Mouse (Mus musculus): ENCODE results near the gene Lmntd2.
A peak's percentile ranks its signal among the peaks of the same experiment; 100 is the strongest.

The Lmntd2 gene

GRCm38 (mm10) chr7:141215880-141216733 lies 2.2 kb upstream of the Lmntd2 start:
- DNase-seq (ENCODE audit: low read depth) = peak; percentile 42

GRCm38 (mm10) chr7:141215101-141215879 lies 1.4 kb upstream of the Lmntd2 start, which contains the start of gene Rassf7:
Rassf7 (plus strand) TSS chr7:141215860.
- DNase-seq (ENCODE audit: low read depth) = peak; percentile 95

DNA sequence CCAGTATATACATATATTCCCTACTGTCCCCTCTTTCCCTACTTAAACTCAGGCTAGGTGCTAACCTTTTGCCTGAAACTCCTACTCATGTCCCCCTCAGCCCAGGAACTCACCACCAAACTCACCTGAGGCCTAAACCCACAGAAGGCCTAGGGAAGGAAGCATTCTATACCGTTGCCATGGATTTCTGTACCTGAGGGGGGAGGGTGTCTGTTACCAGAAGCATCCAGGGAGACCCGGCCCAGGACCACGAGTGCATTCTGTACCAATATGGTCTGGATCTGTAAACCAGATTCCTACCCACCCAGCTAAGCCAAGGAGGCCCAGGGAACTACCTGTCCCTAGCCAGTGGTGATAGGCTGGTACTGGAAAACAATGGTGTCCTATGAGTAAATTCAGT lies 430 bp upstream of the Lmntd2 start:
- DNase-seq (ENCODE audit: low read depth) = no peak

DNA sequence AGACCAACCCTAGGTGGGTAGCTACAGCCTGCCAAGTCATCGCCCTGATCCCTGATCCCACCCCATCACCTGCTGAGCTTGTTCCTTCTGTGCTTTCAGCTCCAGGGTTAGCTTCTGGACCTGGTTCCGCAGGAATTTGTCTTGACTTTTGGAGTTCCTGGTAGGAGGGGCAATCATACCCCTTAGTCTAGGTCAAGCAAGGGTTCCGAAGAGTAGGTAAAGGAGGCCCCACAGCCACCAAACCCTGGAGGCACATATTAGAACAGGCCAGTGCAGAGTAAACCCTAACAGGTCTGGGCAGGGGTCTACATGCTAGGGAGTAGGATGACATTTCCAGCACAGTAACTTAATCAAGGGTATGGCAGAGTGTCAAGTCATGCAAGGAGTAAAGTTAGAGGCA lies 747 bp downstream of the Lmntd2 start:
- DNase-seq (ENCODE audit: low read depth) = no peak

- no peak for DNase-seq (ENCODE audit: low read depth)
Measured at GRCm38 (mm10) chr7:141210606-141211131, 3.2 kb downstream of the Lmntd2 start.

DNA sequence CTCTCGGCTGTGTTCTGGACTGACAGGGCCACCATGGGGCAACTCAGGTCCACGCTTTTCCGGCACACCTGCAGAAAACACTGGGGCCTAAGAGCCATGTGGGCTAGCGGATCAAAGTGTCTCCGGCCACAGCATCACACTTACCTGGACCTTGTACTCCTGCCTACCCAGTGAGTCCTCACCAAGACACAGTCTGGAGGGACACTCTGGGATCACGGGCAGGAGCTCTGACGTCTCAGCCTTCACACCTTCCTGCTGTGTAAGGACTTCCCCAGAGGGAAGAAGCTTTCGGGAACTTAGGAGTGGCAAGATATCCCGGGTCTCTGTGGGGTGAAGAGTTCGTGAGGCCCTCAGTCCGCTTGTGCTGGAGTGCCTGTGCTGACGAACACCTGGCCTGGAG lies 3.7 kb downstream of the Lmntd2 start:
- DNase-seq (ENCODE audit: low read depth) = no peak

DNA sequence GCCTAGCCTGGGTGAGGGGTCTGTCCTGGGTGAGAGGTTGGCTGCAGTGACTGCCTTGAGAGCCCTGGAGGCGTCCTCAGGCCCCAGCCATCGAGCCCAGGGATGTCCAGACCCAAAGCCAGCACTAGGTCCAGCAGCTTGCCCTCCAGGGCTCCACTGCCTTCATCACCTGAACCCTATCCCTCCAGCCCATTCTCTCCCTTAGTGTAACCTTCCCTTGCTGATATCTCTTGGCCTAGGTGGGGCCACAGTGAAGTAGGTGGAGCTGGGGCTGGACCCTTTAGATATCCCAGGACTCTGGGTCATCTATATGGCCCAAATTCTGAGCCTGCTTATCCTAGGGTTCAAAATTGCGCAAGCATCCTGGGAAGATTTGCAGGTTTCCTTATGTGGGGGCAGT lies 4.4 kb downstream of the Lmntd2 start:
- no peak for DNase-seq (ENCODE audit: low read depth)

GRCm38 (mm10) chr7:141206182-141206937 lies 7.5 kb downstream of the Lmntd2 start:
- no peak for DNase-seq (ENCODE audit: low read depth)

DNA sequence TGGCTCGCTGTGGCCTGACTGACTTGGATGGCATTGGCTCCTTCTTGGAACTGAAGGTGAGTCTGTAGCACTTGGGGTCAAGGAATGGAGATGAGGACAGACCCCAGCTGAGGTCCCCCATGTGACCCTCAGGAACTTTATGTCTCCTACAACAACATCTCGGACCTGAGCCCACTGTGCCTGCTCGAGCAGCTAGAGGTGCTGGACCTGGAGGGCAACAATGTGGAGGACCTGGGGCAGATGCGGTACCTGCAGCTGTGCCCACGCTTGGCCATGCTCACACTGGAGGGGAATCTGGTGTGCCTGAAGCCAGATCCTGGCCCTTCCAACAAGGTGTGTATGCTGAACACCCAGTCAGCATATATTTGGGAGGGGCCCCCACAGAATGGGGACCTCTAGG lies 8.4 kb downstream of the Lmntd2 start:
- no peak for DNase-seq (ENCODE audit: low read depth)

- no peak for DNase-seq (ENCODE audit: low read depth)
Measured at GRCm38 (mm10) chr7:141204546-141204945, 9.3 kb downstream of the Lmntd2 start.

- DNase-seq (ENCODE audit: low read depth) = no peak
Measured at GRCm38 (mm10) chr7:141198121-141198520, 15.8 kb downstream of the Lmntd2 start.

GRCm38 (mm10) chr7:141196619-141197282 lies 17.1 kb downstream of the Lmntd2 start:
- no peak for DNase-seq (ENCODE audit: low read depth)

- DNase-seq (ENCODE audit: low read depth) = no peak
Measured at GRCm38 (mm10) chr7:141195754-141196153, 18.1 kb downstream of the Lmntd2 start.

- DNase-seq (ENCODE audit: low read depth) = peak; percentile 83
Measured at GRCm38 (mm10) chr7:141194830-141195229, 19.1 kb downstream of the Lmntd2 start.

DNA sequence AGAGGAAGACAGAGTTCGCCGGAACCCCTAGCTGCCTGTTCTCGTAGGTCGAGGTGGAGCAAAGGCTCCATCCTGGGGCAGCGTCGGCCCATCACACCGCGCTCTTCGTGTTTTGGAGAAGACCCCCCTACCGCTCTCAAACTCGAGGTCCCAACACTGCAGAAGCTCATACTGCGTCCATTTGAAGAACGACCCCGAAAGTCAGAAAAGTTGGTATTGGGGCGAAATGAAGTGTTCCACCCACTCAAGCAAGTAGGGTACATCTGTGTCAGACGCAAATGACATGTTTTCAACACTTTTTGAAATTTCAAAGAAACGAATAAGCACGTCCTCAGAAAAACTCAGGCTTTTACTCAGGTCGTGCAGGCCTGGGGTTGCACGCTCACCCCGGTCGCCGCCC lies 19.5 kb downstream of the Lmntd2 start:
- no peak for DNase-seq (ENCODE audit: low read depth)

- peak; percentile 97 for DNase-seq (ENCODE audit: low read depth)
Measured at GRCm38 (mm10) chr7:141193948-141194347, 19.9 kb downstream of the Lmntd2 start, which contains the start of the genes Hras and Lrrc56. Hras (minus strand) TSS chr7:141194005. Lrrc56 (plus strand) TSS chr7:141194157.

DNA sequence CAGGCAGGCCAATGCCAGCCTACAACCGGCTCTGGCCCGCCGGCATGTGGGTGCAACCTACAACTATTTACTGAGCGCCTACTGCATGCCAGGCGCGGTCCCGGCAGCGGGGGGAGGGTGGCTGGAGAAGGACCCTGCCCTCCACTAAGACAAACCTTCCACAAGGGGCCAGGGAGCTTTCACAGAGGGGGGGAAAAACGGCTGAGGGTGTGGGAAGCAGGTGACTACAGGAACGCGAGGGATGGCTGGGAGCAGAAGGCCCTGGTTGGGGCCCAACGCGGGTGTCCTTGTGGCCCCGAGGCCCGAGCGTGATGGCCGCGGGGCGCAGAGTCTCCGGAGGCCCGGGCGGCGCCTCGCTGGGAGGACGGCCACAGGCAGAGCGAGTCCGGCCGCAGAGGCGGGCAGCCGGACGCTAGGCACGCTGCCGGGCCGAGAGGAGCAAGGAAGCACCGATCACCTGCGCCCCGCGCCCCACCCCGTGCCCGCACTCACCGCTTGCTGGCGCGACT lies 20.5 kb downstream of the Lmntd2 start:
- no peak for DNase-seq (ENCODE audit: low read depth)

- no peak for DNase-seq (ENCODE audit: low read depth)
Measured at GRCm38 (mm10) chr7:141192776-141193347, 21.0 kb downstream of the Lmntd2 start.

GRCm38 (mm10) chr7:141191796-141192685 lies 21.8 kb downstream of the Lmntd2 start:
- DNase-seq (ENCODE audit: low read depth) = no peak

DNA sequence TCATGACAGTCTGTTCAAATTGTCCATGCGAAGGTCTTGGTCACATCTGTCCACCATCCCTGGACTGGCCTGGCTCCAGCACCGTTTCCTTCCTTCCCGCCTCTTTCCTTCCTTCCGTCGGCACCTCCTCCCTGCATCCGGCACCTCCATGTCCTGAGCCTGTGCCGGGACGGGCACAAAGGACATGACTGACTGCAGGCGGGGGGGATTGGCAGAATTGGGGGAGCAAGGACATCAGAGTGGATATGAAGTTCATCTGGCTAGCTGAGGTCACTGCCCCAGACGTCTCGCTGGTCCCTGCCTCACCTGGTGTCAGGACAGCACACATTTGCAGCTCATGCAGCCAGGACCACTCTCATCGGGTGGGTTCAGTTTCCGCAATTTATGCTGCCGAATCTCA lies 22.8 kb downstream of the Lmntd2 start:
- no peak for DNase-seq (ENCODE audit: low read depth)
